Mouse (Mus musculus): Measurements from ENCODE around the gene Sp2. TPM values are rescaled to one million over a fixed set of nuclear protein-coding genes. Genes with fewer than 3 reads are reported as not detected.

Gene Sp2
- polyA plus RNA-seq, 1 experiment from 2014 or later: 29.7 TPM

DNA sequence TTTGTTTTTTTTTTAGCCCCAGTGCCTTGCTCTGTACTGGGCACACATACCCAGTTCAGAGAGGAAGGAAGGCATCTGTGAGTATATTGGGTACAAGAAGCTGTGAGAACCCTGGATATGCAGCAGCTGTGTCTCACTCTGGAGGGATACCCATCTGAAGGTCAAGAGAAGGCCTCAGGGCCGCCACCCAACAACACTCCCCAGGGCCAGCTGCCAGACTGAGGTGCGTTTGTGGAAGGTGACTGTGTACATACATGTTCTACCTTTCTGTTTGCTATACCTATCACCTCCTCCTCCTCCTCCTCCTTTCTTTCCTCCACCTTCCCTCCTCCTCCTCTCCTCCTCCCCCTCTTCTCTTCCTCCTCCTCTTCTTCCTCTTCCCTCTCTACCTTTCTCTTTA, 54.7 kb downstream of the Sp2 start, which contains the start of gene Prr15l:
Gene Prr15l, plus strand, starts transcription at position 17 of the 400 bp plus-strand sequence.
- H3K9me3 ChIP-seq: no peaks in the 10 kb centered on the region
- H3K27ac ChIP-seq: peak within 1 kb of the TSS; percentile 48; the same call in 1 of the 2 replicates
- H3K4me1 ChIP-seq: peaks cover 21% of the 10 kb centered on the region; the same call in 1 of the 2 replicates
- 83% methylated on average over 2 of the region's 2 CpGs for WGBS
- H3K27me3 ChIP-seq (ENCODE audit: poor library complexity, severe bottlenecking): peaks cover 33% of the 10 kb centered on the region
- H3K4me3 ChIP-seq: no peak within 1 kb of the TSS
- no peak for DNase-seq (ENCODE audit: extremely low spot score, low spot score)
- no peaks in the 10 kb centered on the region for H3K36me3 ChIP-seq (replicated peaks)

DNA sequence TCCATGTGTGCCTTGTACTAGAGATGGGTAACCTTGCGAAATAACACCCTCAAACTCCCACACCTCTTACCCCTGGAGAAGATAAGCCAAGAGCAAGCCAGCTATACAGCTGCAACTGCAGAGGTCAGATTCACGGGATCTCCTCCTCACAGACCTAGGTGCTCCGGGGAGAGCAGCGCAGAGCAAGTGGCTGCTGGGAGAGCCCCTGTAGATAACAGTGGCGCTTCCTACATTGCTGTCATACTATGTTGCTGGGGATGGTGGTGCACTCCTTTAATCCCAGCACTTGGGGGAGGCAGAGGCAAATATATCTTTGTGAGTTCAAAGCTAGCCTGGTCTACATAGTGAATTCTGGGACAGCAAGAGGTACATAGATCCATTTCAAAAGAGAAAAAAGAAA, 56.2 kb downstream of the Sp2 start:
- no peak overlapping the region for H3K4me3 ChIP-seq
- 86% methylated on average over 5 of the region's 5 CpGs for WGBS
- no peaks in the 10 kb centered on the region for H3K9me3 ChIP-seq
- H3K27me3 ChIP-seq (ENCODE audit: poor library complexity, severe bottlenecking): peaks cover 33% of the 10 kb centered on the region
- no peak for DNase-seq (ENCODE audit: extremely low spot score, low spot score)
- H3K27ac ChIP-seq: no peak overlapping the region
- H3K4me1 ChIP-seq: peaks cover 18% of the 10 kb centered on the region; the same call in 1 of the 2 replicates
- H3K36me3 ChIP-seq (replicated peaks): no peaks in the 10 kb centered on the region

- peaks cover 37% of the 10 kb centered on the region for H3K27me3 ChIP-seq (ENCODE audit: poor library complexity, severe bottlenecking)
These were observed 57.1 kb downstream of the Sp2 start for GRCm38 (mm10) chr11:96925469-96926148.

DNA sequence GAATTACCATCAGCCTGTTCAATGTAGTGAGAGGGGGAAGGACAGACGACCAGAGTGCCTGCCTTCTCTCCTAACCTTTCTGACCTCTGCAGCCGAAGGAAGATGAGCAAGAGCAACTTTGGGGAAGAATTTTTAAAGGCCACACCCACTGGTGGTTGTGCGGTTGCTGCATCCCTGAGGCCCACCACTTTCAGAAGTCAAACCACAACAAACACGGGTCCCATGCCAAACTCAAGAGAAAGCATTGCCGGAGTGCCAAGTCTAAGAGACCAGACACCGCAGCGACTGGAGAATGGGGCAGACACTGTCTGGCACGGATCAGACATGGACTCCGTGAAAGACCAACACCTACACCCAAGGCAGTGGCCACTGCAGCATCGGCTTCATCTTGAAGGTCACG, 57.9 kb downstream of the Sp2 start:
- WGBS: 84% methylated on average over 11 of the region's 11 CpGs
- H3K4me1 ChIP-seq: peaks cover 14% of the 10 kb centered on the region; the same call in 1 of the 2 replicates
- H3K9me3 ChIP-seq: no peaks in the 10 kb centered on the region
- peaks cover 29% of the 10 kb centered on the region for H3K27me3 ChIP-seq (ENCODE audit: poor library complexity, severe bottlenecking)
- H3K27ac ChIP-seq: no peak overlapping the region
- no peak for DNase-seq (ENCODE audit: extremely low spot score, low spot score)
- H3K36me3 ChIP-seq (replicated peaks): no peaks in the 10 kb centered on the region
- no peak overlapping the region for H3K4me3 ChIP-seq

More at GRCm38 (mm10) chr11:96925469-96926148, 57.1 kb downstream of the Sp2 start:
- peaks cover 15% of the 10 kb centered on the region; the same call in 1 of the 2 replicates for H3K4me1 ChIP-seq
- DNase-seq (ENCODE audit: extremely low spot score, low spot score): no peak
- no peaks in the 10 kb centered on the region for H3K9me3 ChIP-seq
- 0 out of 2 replicates have a peak overlapping the region, but pooled peaks have one; percentile 8 for H3K27ac ChIP-seq
- WGBS: 88% methylated on average over 12 of the region's 12 CpGs
- no peak overlapping the region for H3K4me3 ChIP-seq
- no peaks in the 10 kb centered on the region for H3K36me3 ChIP-seq (replicated peaks)

GRCm38 (mm10) chr11:96919003-96919402, 63.8 kb downstream of the Sp2 start:
- 73% methylated on average over 6 of the region's 6 CpGs for WGBS
- H3K27ac ChIP-seq: no peak overlapping the region

DNA sequence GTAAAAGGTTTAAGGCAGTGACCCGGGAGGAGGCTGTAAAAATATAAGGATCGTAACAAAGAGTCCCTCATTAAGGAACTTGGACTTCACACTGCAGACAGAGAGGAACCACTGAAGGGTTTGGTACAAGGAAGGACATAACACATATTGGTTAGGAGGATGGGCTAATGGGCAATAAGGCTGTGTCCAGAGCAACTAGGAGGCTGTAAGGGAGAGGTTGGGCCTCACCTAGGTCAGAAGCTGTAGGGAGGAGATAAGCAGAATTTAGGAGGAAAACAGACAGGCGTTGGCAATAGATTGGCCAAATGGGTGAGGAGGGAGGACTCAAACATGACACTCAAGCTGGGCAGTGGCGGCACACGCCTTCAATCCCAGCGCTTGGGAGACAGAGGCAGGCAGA, 65.3 kb downstream of the Sp2 start:
- Histone ChIP-seq H3K4me3 (peak overlapping the region; percentile 85), H3K27me3 (ENCODE audit: poor library complexity, severe bottlenecking) (peaks cover 11% of the 10 kb centered on the region), H3K27ac (peak overlapping the region; percentile 92), H3K36me3 (replicated peaks) (peaks cover 13% of the 10 kb centered on the region), H3K4me1 (peaks cover 20% of the 10 kb centered on the region), H3K9me3 (no peaks in the 10 kb centered on the region)
- no peak for DNase-seq (ENCODE audit: extremely low spot score, low spot score)
- 84% methylated on average over 6 of the region's 6 CpGs for WGBS

More at GRCm38 (mm10) chr11:96919003-96919402, 63.8 kb downstream of the Sp2 start:
- H3K4me3 ChIP-seq: no peak overlapping the region
- peaks cover 20% of the 10 kb centered on the region for H3K4me1 ChIP-seq
- no peaks in the 10 kb centered on the region for H3K9me3 ChIP-seq
- H3K36me3 ChIP-seq (replicated peaks): no peaks in the 10 kb centered on the region
- peaks cover 11% of the 10 kb centered on the region for H3K27me3 ChIP-seq (ENCODE audit: poor library complexity, severe bottlenecking)
- DNase-seq (ENCODE audit: extremely low spot score, low spot score): no peak

- H3K27me3 ChIP-seq (ENCODE audit: poor library complexity, severe bottlenecking): peaks cover 11% of the 10 kb centered on the region
- H3K36me3 ChIP-seq (replicated peaks): peaks cover 18% of the 10 kb centered on the region
- no peaks in the 10 kb centered on the region for H3K9me3 ChIP-seq
- peak overlapping the region; percentile 92 for H3K27ac ChIP-seq
- H3K4me1 ChIP-seq: peaks cover 20% of the 10 kb centered on the region
- no peak for DNase-seq (ENCODE audit: extremely low spot score, low spot score)
- peak overlapping the region; percentile 85 for H3K4me3 ChIP-seq
- WGBS: 38% methylated on average over 13 of the region's 13 CpGs
These were observed 65.8 kb downstream of the Sp2 start for GRCm38 (mm10) chr11:96916885-96917396.

GRCm38 (mm10) chr11:96916044-96916884, 66.5 kb downstream of the Sp2 start, which contains the start of gene Cdk5rap3:
Cdk5rap3 (minus strand) TSS chr11:96916496.
- no peaks in the 10 kb centered on the region for H3K9me3 ChIP-seq
- H3K4me3 ChIP-seq: peak within 1 kb of the TSS; percentile 85
- peak; percentile 100 for DNase-seq (ENCODE audit: extremely low spot score, low spot score)
- H3K27me3 ChIP-seq (ENCODE audit: poor library complexity, severe bottlenecking): peaks cover 11% of the 10 kb centered on the region
- H3K36me3 ChIP-seq (replicated peaks): peaks cover 25% of the 10 kb centered on the region
- under 1% methylated on average over 55 of the region's 55 CpGs for WGBS
- peaks cover 20% of the 10 kb centered on the region for H3K4me1 ChIP-seq
- peak within 1 kb of the TSS; percentile 92 for H3K27ac ChIP-seq

GRCm38 (mm10) chr11:96912682-96913081, 70.1 kb downstream of the Sp2 start:
- no peak overlapping the region for H3K27ac ChIP-seq
- H3K4me1 ChIP-seq: peaks cover 49% of the 10 kb centered on the region
- 91% methylated on average over 11 of the region's 11 CpGs for WGBS
- H3K36me3 ChIP-seq (replicated peaks): peaks cover 58% of the 10 kb centered on the region
- no peak for DNase-seq (ENCODE audit: extremely low spot score, low spot score)
- no peak overlapping the region for H3K4me3 ChIP-seq
- peaks cover 5% of the 10 kb centered on the region; the same call in 1 of the 2 replicates for H3K27me3 ChIP-seq (ENCODE audit: poor library complexity, severe bottlenecking)
- no peaks in the 10 kb centered on the region for H3K9me3 ChIP-seq

DNA sequence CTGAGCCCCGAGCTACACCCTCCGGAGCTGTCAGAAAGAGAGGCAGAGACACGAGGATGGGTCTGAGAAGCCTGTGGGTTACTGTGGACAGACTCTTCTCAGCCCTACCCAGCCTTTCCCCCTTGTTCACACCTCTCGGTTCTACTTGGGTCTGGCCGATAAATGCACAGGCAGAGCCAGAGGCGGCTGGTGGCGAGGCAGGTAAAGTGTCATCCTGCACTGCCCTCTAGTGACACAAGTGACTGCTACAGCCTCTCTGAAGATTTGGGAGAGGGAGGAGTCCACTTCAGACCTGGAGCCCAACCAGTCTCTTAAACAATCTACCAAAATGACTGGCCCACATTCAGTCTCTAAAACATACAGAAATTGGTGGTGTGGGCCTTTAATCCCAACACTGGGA, 72.8 kb downstream of the Sp2 start:
- Histone ChIP-seq H3K4me1 (peaks cover 60% of the 10 kb centered on the region), H3K36me3 (replicated peaks) (peaks cover 81% of the 10 kb centered on the region), H3K4me3 (peak overlapping the region; percentile 3; the same call in 1 of the 2 replicates), H3K9me3 (no peaks in the 10 kb centered on the region), H3K27ac (peak overlapping the region; percentile 86), H3K27me3 (ENCODE audit: poor library complexity, severe bottlenecking) (no peaks in the 10 kb centered on the region)
- WGBS: 28% methylated on average over 7 of the region's 7 CpGs
- DNase-seq (ENCODE audit: extremely low spot score, low spot score): peak; percentile 83

GRCm38 (mm10) chr11:96908594-96908993, 74.2 kb downstream of the Sp2 start:
- no peak for DNase-seq (ENCODE audit: extremely low spot score, low spot score)
- Histone ChIP-seq H3K27ac (peak overlapping the region; percentile 86), H3K9me3 (no peaks in the 10 kb centered on the region), H3K36me3 (replicated peaks) (peaks cover 79% of the 10 kb centered on the region), H3K4me1 (peaks cover 67% of the 10 kb centered on the region), H3K27me3 (ENCODE audit: poor library complexity, severe bottlenecking) (no peaks in the 10 kb centered on the region), H3K4me3 (no peak overlapping the region)
- 92% methylated on average over 12 of the region's 12 CpGs for whole genome bisulfite sequencing

- no peaks in the 10 kb centered on the region for H3K9me3 ChIP-seq
- peak overlapping the region; percentile 86 for H3K27ac ChIP-seq
- no peak overlapping the region for H3K4me3 ChIP-seq
- H3K27me3 ChIP-seq (ENCODE audit: poor library complexity, severe bottlenecking): no peaks in the 10 kb centered on the region
- H3K4me1 ChIP-seq: peaks cover 87% of the 10 kb centered on the region
- DNase-seq (ENCODE audit: extremely low spot score, low spot score): no peak
- WGBS: 80% methylated on average over 15 of the region's 15 CpGs
- H3K36me3 ChIP-seq (replicated peaks): peaks cover 59% of the 10 kb centered on the region
These were observed 76.2 kb downstream of the Sp2 start for GRCm38 (mm10) chr11:96906431-96907161.
